Mouse (Mus musculus): Measurements from ENCODE around the gene Spata3.

GRCm38 (mm10) chr1:86018235-86019055 is 1.8 kb downstream of the Spata3 start:
- no peak for TF ChIP-seq CTCF (conservative IDR thresholded peaks at IDR 0.05; ENCODE audit: low read length)
- no peak for TF ChIP-seq NANOG (IDR thresholded peaks at IDR 0.05; ENCODE audit: borderline replicate concordance, low read length)

Measured in E14TG2a.4 (cell line).